Mouse (Mus musculus) liver, adult 2 months (tissue): ENCODE results near the gene Axl. TPM values are rescaled to one million over a fixed set of nuclear protein-coding genes. Genes with fewer than 3 reads are reported as not detected.

ENCODE experiments used
- DNase-seq: peaks from one replicate; pipeline ENCODE4 v3.0.0-alpha.2; 2011; ENCODE audit warnings: low read depth, low spot score; ENCODE audit errors: extremely low read depth
- H3K27ac ChIP-seq: fragments of 200-500 bp; replicated peaks from 2 replicates; pipeline ENCODE4 v1.5.1; 2012; ENCODE audit warnings: low read depth, mild to moderate bottlenecking, control low read depth, inconsistent platforms, low read length; ENCODE audit not compliant: insufficient read depth
- H3K27me3 ChIP-seq: fragments of 200-500 bp; 2 replicates; pipeline ENCODE4 v1.6.1; 2012; ENCODE audit warnings: mild to moderate bottlenecking, moderate library complexity, low read length, inconsistent platforms; ENCODE audit not compliant: control insufficient read depth, insufficient read depth
- H3K36me3 ChIP-seq: fragments of 200-500 bp; 2 replicates; pipeline ENCODE4 v1.6.1; 2012; ENCODE audit warnings: low read length, inconsistent platforms; ENCODE audit not compliant: control insufficient read depth, insufficient read depth
- H3K4me1 ChIP-seq: fragments of 200-500 bp; 2 replicates; pipeline ENCODE4 v1.6.1; 2011; ENCODE audit warnings: low read length; ENCODE audit not compliant: control insufficient read depth, insufficient read depth
- H3K4me3 ChIP-seq: fragments of 200-500 bp; 2 replicates; pipeline ENCODE4 v1.5.1; 2011; ENCODE audit warnings: low read depth, mild to moderate bottlenecking, control low read depth, low read length, moderate library complexity; ENCODE audit not compliant: insufficient read depth
- H3K79me2 ChIP-seq: fragments of 200-500 bp; 2 replicates; pipeline ENCODE4 v1.6.1; 2012; ENCODE audit warnings: inconsistent platforms, mild to moderate bottlenecking, low read length, moderate library complexity; ENCODE audit not compliant: control insufficient read depth, insufficient read depth
- H3K9ac ChIP-seq: fragments of 200-500 bp; 2 replicates; pipeline ENCODE4 v1.6.1; 2012; ENCODE audit warnings: low read depth, mild to moderate bottlenecking, control low read depth, inconsistent platforms, low read length
- CTCF ChIP-seq: fragments of 200-500 bp; IDR thresholded peaks from 2 replicates; pipeline ENCODE4 v1.5.1; 2011; ENCODE audit warnings: low read depth, low read length, control low read depth
- POLR2A ChIP-seq: fragments of 200-500 bp; IDR thresholded peaks from 2 replicates; pipeline ENCODE4 v1.6.1; 2011; ENCODE audit warnings: low read length, control low read depth; ENCODE audit not compliant: insufficient read depth; ENCODE audit errors: extremely low read depth
- WGBS: fragments of 180-500 bp; shearing (Covaris S2); methylation state at CpG from one replicate; pipeline ENCODE4 v1.1.7; 2018; 5-methylcytosine and 5-hydroxymethylcytosine counted together
- polyA plus RNA-seq: library from polyadenylated mRNA; depleted of rRNA; stranded (reverse); fragments of >200 nt; gene quantifications from 2 replicates; pipeline ENCODE4 v1.2.3, GENCODE M21; 2012
- total RNA-seq: library from RNA; depleted of rRNA; stranded (reverse); fragments of >200 nt; gene quantifications from 2 replicates; pipeline ENCODE4 v1.2.3, GENCODE M21; 2014

Gene Axl
- total and polyA plus RNA-seq, 2 experiments: 11.4 to 12.4 TPM

DNA sequence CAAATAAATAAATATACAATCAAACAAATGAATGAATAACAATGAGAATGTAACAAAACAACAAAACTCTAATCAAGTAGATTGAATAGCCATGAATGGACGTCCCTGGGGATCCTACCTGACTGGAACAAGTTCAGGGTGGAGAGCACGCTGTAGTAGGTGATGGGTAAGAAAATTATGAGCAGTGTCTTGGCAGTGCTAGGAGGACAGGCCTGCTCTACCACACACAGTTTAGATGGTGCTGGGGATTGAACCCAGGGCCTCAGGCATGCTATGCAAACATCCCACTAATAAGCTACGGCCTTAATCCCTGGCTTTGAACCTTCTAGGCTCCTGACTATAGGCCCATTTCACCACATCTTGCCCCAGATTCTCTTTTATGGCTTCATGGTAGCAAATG is 71.0 kb downstream of the Axl start:
- Histone ChIP-seq H3K36me3 (peaks cover 8% of the 10 kb centered on the region; the same call in 1 of the 2 replicates), H3K4me3 (no peak overlapping the region), H3K4me1 (peaks cover 7% of the 10 kb centered on the region), H3K27me3 (no peaks in the 10 kb centered on the region), H3K27ac (no peak overlapping the region), H3K9ac (no peak overlapping the region; the same call in 1 of the 2 replicates), H3K79me2 (no peaks in the 10 kb centered on the region)
- TF ChIP-seq CTCF (no peak), POLR2A (no peak)
- 89% methylated on average over 3 of the region's 3 CpGs for WGBS
- no peak for DNase-seq

GRCm38 (mm10) chr7:25715731-25716271 is 72.7 kb downstream of the Axl start:
- H3K27ac ChIP-seq: no peak overlapping the region
- no peaks in the 10 kb centered on the region for H3K27me3 ChIP-seq
- no peak overlapping the region for H3K4me3 ChIP-seq
- peaks cover 6% of the 10 kb centered on the region; the same call in 1 of the 2 replicates for H3K36me3 ChIP-seq
- 96% methylated on average over 22 of the region's 22 CpGs for WGBS
- DNase-seq: no peak
- H3K4me1 ChIP-seq: peaks cover 7% of the 10 kb centered on the region
- no peak overlapping the region for H3K9ac ChIP-seq
- no peaks in the 10 kb centered on the region for H3K79me2 ChIP-seq
- no peak for TF ChIP-seq POLR2A
- TF ChIP-seq CTCF: no peak

DNA sequence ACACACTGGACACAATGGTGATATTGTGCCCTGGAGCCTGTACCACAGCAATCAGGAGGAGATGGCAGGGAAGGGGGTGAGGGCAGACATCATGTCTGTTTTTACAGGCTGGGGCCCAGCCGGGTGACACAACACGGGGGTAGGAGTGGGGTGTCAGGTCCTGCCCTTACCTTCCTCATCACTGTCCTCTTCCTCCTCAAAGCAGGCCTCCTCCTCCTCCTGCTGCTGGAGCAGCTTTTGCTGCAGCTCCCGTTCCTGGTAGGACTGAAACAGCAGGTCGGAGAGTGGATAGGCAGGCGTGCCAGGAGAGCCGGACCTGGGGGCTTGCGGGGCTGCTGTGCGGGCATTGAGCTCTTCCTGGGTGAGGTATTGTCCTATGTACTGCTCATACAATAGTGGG is 73.9 kb downstream of the Axl start:
- Histone ChIP-seq H3K79me2 (no peaks in the 10 kb centered on the region), H3K4me3 (no peak overlapping the region), H3K27me3 (no peaks in the 10 kb centered on the region), H3K36me3 (peaks cover 6% of the 10 kb centered on the region; the same call in 1 of the 2 replicates), H3K4me1 (peaks cover 7% of the 10 kb centered on the region), H3K9ac (no peak overlapping the region), H3K27ac (no peak overlapping the region)
- WGBS: 94% methylated on average over 8 of the region's 8 CpGs
- no peak for TF ChIP-seq CTCF
- no peak for TF ChIP-seq POLR2A
- no peak for DNase-seq

GRCm38 (mm10) chr7:25712801-25713200 is 75.7 kb downstream of the Axl start:
- Histone ChIP-seq H3K4me1 (no peaks in the 10 kb centered on the region; the same call in none of the 2 replicates), H3K27me3 (no peaks in the 10 kb centered on the region), H3K27ac (no peak overlapping the region), H3K4me3 (no peak overlapping the region), H3K79me2 (no peaks in the 10 kb centered on the region), H3K36me3 (peaks cover 6% of the 10 kb centered on the region; the same call in 1 of the 2 replicates), H3K9ac (no peak overlapping the region)
- no peak for TF ChIP-seq POLR2A
- no peak for TF ChIP-seq CTCF
- DNase-seq: no peak
- WGBS: 94% methylated on average over 9 of the region's 9 CpGs

GRCm38 (mm10) chr7:25711731-25712197 is 76.7 kb downstream of the Axl start:
- H3K4me3 ChIP-seq: no peak overlapping the region
- no peak overlapping the region for H3K27ac ChIP-seq
- H3K36me3 ChIP-seq: peaks cover 6% of the 10 kb centered on the region; the same call in 1 of the 2 replicates
- no peaks in the 10 kb centered on the region; the same call in none of the 2 replicates for H3K4me1 ChIP-seq
- H3K79me2 ChIP-seq: no peaks in the 10 kb centered on the region
- 52% methylated on average over 7 of the region's 7 CpGs for WGBS
- DNase-seq: no peak
- no peaks in the 10 kb centered on the region for H3K27me3 ChIP-seq
- no peak overlapping the region for H3K9ac ChIP-seq
- TF ChIP-seq POLR2A (no peak), CTCF (no peak)

GRCm38 (mm10) chr7:25711165-25711564 is 77.3 kb downstream of the Axl start:
- Histone ChIP-seq H3K4me1 (peaks cover under 1% of the 10 kb centered on the region), H3K27ac (no peak overlapping the region), H3K27me3 (no peaks in the 10 kb centered on the region), H3K4me3 (no peak overlapping the region), H3K79me2 (no peaks in the 10 kb centered on the region), H3K9ac (no peak overlapping the region), H3K36me3 (peaks cover 6% of the 10 kb centered on the region; the same call in 1 of the 2 replicates)
- DNase-seq: no peak
- WGBS: 84% methylated on average over 5 of the region's 5 CpGs
- TF ChIP-seq POLR2A (no peak), CTCF (no peak)
